Mouse (Mus musculus) olfactory bulb, adult 2 months (tissue): Measurements from ENCODE around the gene Tusc2.

Source experiments
- CTCF ChIP-seq: fragments of 200-500 bp; IDR thresholded peaks from 2 replicates; pipeline ENCODE4 v1.5.1; 2012; ENCODE audit warnings: low read depth, mild to moderate bottlenecking, low read length, moderate library complexity; ENCODE audit not compliant: insufficient read depth
- POLR2A ChIP-seq: fragments of 200-500 bp; IDR thresholded peaks from 2 replicates; pipeline ENCODE4 v1.6.1; 2012; ENCODE audit warnings: mild to moderate bottlenecking, low read depth, low read length, moderate library complexity; ENCODE audit not compliant: insufficient read depth

GRCm38 (mm10) chr9:107571534-107572326 lies 8.7 kb downstream of the Tusc2 start:
- no peak for TF ChIP-seq POLR2A
- TF ChIP-seq CTCF = no peak
